In genomic region chr11:88774401-88774931, GRCm38 (mm10) we compare ENCODE assay signal across 17 mouse cellular contexts. TPM values are rescaled to one million over a fixed set of nuclear protein-coding genes. Genes with fewer than 3 reads are reported as not detected.
A peak's percentile ranks its signal among the peaks of the same experiment; 100 is the strongest.
DNase-seq lines count a peak whose midpoint lies in the region; ATAC-seq lines count a peak whose summit lies in the region.
"Had no signal": no experiment of that assay in that cellular context is flagged by ENCODE, and none has a peak within 500 bp of the region (broad histone marks: within the 10 kb centered on the region; RNA-seq: fewer than 3 reads in every experiment).

No protein-coding gene starts in this region.

- WGBS in heart, embryonic 13.5 days = 69% methylated on average over 4 of the region's 4 CpGs
- 26% methylated on average over 4 of the region's 4 CpGs for WGBS in midbrain, embryonic 11.5 days
- WGBS in midbrain, embryonic 16.5 days = 19% methylated on average over 4 of the region's 4 CpGs
- WGBS in forebrain, embryonic 12.5 days = 16% methylated on average over 4 of the region's 4 CpGs
- 38% methylated on average over 4 of the region's 4 CpGs for WGBS in neural tube, embryonic 11.5 days

- H3K36me3 ChIP-seq in heart, embryonic 13.5 days = no peaks in the 10 kb centered on the region
- no peaks in the 10 kb centered on the region for H3K36me3 ChIP-seq in midbrain, embryonic 11.5 days (ENCODE audit: control insufficient read depth, insufficient read depth, low read length)
- H3K36me3 ChIP-seq in midbrain, embryonic 16.5 days (ENCODE audit: control insufficient read depth, insufficient read depth, low read length) = no peaks in the 10 kb centered on the region
- no peaks in the 10 kb centered on the region for H3K36me3 ChIP-seq in forebrain, embryonic 12.5 days (replicated peaks)
- H3K36me3 ChIP-seq in neural tube, embryonic 11.5 days (ENCODE audit: control insufficient read depth, insufficient read depth, low read length) = no peaks in the 10 kb centered on the region
- H3K36me3 ChIP-seq: stomach, embryonic 15.5 days had no signal

- H3K4me1 ChIP-seq in heart, embryonic 13.5 days = peaks cover 34% of the 10 kb centered on the region
- peaks cover 4% of the 10 kb centered on the region; the same call in 1 of the 2 replicates for H3K4me1 ChIP-seq in midbrain, embryonic 11.5 days (ENCODE audit: control insufficient read depth, insufficient read depth, low read length)
- peaks cover 4% of the 10 kb centered on the region for H3K4me1 ChIP-seq in midbrain, embryonic 16.5 days (ENCODE audit: control insufficient read depth, insufficient read depth, low read length)
- peaks cover 24% of the 10 kb centered on the region for H3K4me1 ChIP-seq in forebrain, embryonic 12.5 days
- H3K4me1 ChIP-seq in neural tube, embryonic 11.5 days (ENCODE audit: control insufficient read depth, insufficient read depth, low read length) = peaks cover 5% of the 10 kb centered on the region; the same call in 1 of the 2 replicates
- H3K4me1 ChIP-seq: stomach, embryonic 15.5 days had no signal

- no peak overlapping the region for H3K9ac ChIP-seq in heart, embryonic 13.5 days
- no peak overlapping the region for H3K9ac ChIP-seq in midbrain, embryonic 11.5 days (ENCODE audit: low read length)
- no peak overlapping the region for H3K9ac ChIP-seq in midbrain, embryonic 16.5 days (ENCODE audit: low read depth, low read length)
- H3K9ac ChIP-seq in forebrain, embryonic 12.5 days = no peak overlapping the region
- H3K9ac ChIP-seq in neural tube, embryonic 11.5 days (ENCODE audit: low read length) = no peak overlapping the region
- H3K9ac ChIP-seq: liver, postnatal 0 days; stomach, embryonic 15.5 days had no signal

- H3K4me3 ChIP-seq in heart, embryonic 13.5 days = no peak overlapping the region
- H3K4me3 ChIP-seq in midbrain, embryonic 11.5 days (ENCODE audit: low read depth, low read length) = no peak overlapping the region
- H3K4me3 ChIP-seq in midbrain, embryonic 16.5 days (ENCODE audit: low read depth, low read length) = no peak overlapping the region
- no peak overlapping the region for H3K4me3 ChIP-seq in forebrain, embryonic 12.5 days (replicated peaks)
- H3K4me3 ChIP-seq in neural tube, embryonic 11.5 days (ENCODE audit: low read depth, low read length) = no peak overlapping the region
- H3K4me3 ChIP-seq: myocyte; stomach, embryonic 15.5 days had no signal

- intact Hi-C loops in heart, postnatal 10 days (cut with DNase I) = no loop called here

- no peak for ATAC-seq in heart, embryonic 13.5 days (ENCODE audit: extremely low read depth, insufficient number of reproducible peaks, low FRiP score, low TSS enrichment)
- ATAC-seq in midbrain, embryonic 11.5 days (ENCODE audit: low FRiP score) = peak; percentile 75
- no peak for ATAC-seq in midbrain, embryonic 16.5 days
- ATAC-seq in forebrain, embryonic 12.5 days (ENCODE audit: low FRiP score) = peak; percentile 75
- no peak for ATAC-seq in neural tube, embryonic 11.5 days (ENCODE audit: insufficient read depth, low FRiP score, low TSS enrichment)
- ATAC-seq: liver, postnatal 0 days had no signal

- no peak for DNase-seq in heart, postnatal 10 days
- no peak for DNase-seq in midbrain, embryonic 11.5 days (ENCODE audit: low spot score, missing footprints)
- peak; percentile 30 for DNase-seq in neural tube, embryonic 11.5 days (ENCODE audit: low spot score)
- no peak for DNase-seq in frontal cortex, postnatal 25 days (ENCODE audit: low spot score in 2 of 2)
- DNase-seq in layer of hippocampus, postnatal 10 days (ENCODE audit: low spot score in 2 of 2) = no peak
- DNase-seq: cerebellum, adult 11-12 months; gastrocnemius, postnatal 25 days; kidney, adult 9 months; kidney, postnatal 4 days; liver; liver, postnatal 0 days; spleen, adult 18-20 months had no signal

- peak overlapping the region; percentile 73 for H3K27ac ChIP-seq in heart, embryonic 13.5 days (replicated peaks)
- H3K27ac ChIP-seq in midbrain, embryonic 11.5 days (ENCODE audit: low read depth, low read length) = peak overlapping the region; percentile 63
- no peak overlapping the region for H3K27ac ChIP-seq in midbrain, embryonic 16.5 days (ENCODE audit: low read length)
- H3K27ac ChIP-seq in forebrain, embryonic 12.5 days = peak overlapping the region; percentile 61; the same call in 1 of the 2 replicates
- peak overlapping the region; percentile 15; the same call in 1 of the 2 replicates for H3K27ac ChIP-seq in neural tube, embryonic 11.5 days (ENCODE audit: low read depth, low read length)
- H3K27ac ChIP-seq: stomach, embryonic 15.5 days had no signal

- no peak overlapping the region for H3K4me2 ChIP-seq in heart, embryonic 13.5 days
- no peak overlapping the region for H3K4me2 ChIP-seq in midbrain, embryonic 11.5 days
- no peak overlapping the region for H3K4me2 ChIP-seq in midbrain, embryonic 16.5 days (ENCODE audit: low read length)
- no peak overlapping the region for H3K4me2 ChIP-seq in forebrain, embryonic 12.5 days
- no peak overlapping the region for H3K4me2 ChIP-seq in neural tube, embryonic 11.5 days (ENCODE audit: low read depth)
- H3K4me2 ChIP-seq: stomach, embryonic 15.5 days had no signal

- H3K9me3 ChIP-seq in heart, embryonic 13.5 days = no peaks in the 10 kb centered on the region
- H3K9me3 ChIP-seq in midbrain, embryonic 11.5 days (ENCODE audit: control insufficient read depth, low read length) = no peaks in the 10 kb centered on the region
- H3K9me3 ChIP-seq in midbrain, embryonic 16.5 days (replicated peaks; ENCODE audit: control insufficient read depth, low read length, poor library complexity, severe bottlenecking) = no peaks in the 10 kb centered on the region
- H3K9me3 ChIP-seq in forebrain, embryonic 12.5 days = no peaks in the 10 kb centered on the region
- no peaks in the 10 kb centered on the region for H3K9me3 ChIP-seq in neural tube, embryonic 11.5 days (ENCODE audit: control insufficient read depth, low read length)
- H3K9me3 ChIP-seq: stomach, embryonic 15.5 days had no signal

- no peaks in the 10 kb centered on the region for H3K27me3 ChIP-seq in heart, embryonic 13.5 days (replicated peaks)
- no peaks in the 10 kb centered on the region for H3K27me3 ChIP-seq in midbrain, embryonic 11.5 days (ENCODE audit: control insufficient read depth, insufficient read depth, low read length)
- H3K27me3 ChIP-seq in midbrain, embryonic 16.5 days (ENCODE audit: control insufficient read depth, insufficient read depth, low read depth, low read length) = no peaks in the 10 kb centered on the region
- H3K27me3 ChIP-seq in forebrain, embryonic 12.5 days = peaks cover 15% of the 10 kb centered on the region; the same call in 1 of the 2 replicates
- H3K27me3 ChIP-seq in neural tube, embryonic 11.5 days (ENCODE audit: control insufficient read depth, insufficient read depth, low read length) = no peaks in the 10 kb centered on the region
- H3K27me3 ChIP-seq: stomach, embryonic 15.5 days had no signal

RNA-seq across cellular contexts. Expression of gene Msi2, which starts 56.2 kb away (rescaled TPM):
- 16.2 and 18.8 TPM in 2 replicates for polyA plus RNA-seq in heart, embryonic 13.5 days (2015; fragmentation: Nextera tagmentation; extraction: Ambion mirVana)
- 100 to 1,000 TPM; 218 to 219 TPM for total RNA-seq in heart, postnatal 10 days (2021)
- 25.7 and 27.0 TPM in 2 replicates for polyA plus RNA-seq in midbrain, embryonic 11.5 days (2014; fragmentation: Nextera tagmentation; extraction: Ambion mirVana)
- 29.4 and 32.8 TPM in 2 replicates for polyA plus RNA-seq in midbrain, embryonic 16.5 days (2015; fragmentation: Nextera tagmentation; extraction: Ambion mirVana)
- polyA plus RNA-seq in forebrain, embryonic 12.5 days (2016; fragmentation: Nextera tagmentation; extraction: Ambion mirVana) = 34.9 and 35.8 TPM in 2 replicates
- polyA plus RNA-seq in neural tube, embryonic 11.5 days (2014; fragmentation: Nextera tagmentation; extraction: Ambion mirVana) = 19.7 and 20.6 TPM in 2 replicates
- 10 to 100 TPM; 97.4 to 97.6 TPM for total RNA-seq in layer of hippocampus, postnatal 10 days (2021)

Comparison
In these comparisons a context has a peak if more than half of its experiments do, and no peak if none do; other contexts are left out.
1. ATAC-seq: peak in midbrain, embryonic 11.5 days (single experiment) and forebrain, embryonic 12.5 days (single experiment); none in heart, embryonic 13.5 days (single experiment), midbrain, embryonic 16.5 days (single experiment) and neural tube, embryonic 11.5 days (single experiment).